Mouse (Mus musculus) thymus, postnatal 36 days (tissue): ENCODE data around the gene Olfr101.

Experiments used
- DNase-seq, 2 experiments: peaks; one replicate each; pipeline ENCODE4 v3.0.0; 2022; ENCODE audit warnings: mixed read lengths in 2 of 2

The Olfr101 gene

DNA sequence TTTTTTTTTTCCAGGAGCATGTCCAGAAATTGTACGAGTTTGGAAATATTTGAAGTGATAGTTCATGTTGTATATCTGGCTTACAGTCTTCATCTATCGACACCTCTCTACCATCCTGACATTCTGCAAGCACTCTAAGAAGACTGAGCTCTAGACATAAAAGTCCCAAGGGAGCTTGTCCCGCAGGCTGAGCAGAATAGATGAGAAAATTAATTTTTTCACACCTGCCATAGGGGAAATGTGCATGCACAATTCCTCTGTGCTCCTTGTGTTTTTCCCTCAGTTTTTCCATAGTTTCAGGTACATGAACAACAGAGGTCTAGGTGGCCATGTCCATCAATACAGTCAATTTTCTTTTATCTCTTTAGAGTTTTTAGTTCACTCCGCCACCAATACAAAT lies at the start of gene Olfr101:
TSS of gene Olfr101 (minus strand) at position 101 of the 400 bp plus-strand sequence.
- no peak for DNase-seq

DNA sequence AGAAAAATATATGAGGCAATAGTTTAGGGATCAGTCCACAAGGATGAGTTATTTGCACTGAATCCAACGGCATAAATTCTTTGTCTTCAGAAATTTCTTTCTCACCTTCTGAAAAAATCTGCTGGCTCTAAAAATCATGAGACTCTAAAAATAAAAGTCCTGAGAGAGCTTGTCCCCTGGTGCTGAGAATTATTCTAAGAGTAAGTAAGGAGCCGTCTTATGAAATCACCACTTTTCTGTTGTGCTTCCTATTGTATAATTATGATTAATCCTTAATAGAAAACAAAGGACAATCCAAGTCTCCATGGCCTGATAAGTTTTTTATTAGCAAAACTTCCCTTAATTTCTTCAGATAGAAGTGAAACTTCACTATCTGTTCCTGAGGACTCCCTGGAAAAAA lies 35.5 kb upstream of the Olfr101 start, which contains the start of gene Olfr103:
TSS of gene Olfr103 (minus strand) at position 101 of the 400 bp plus-strand sequence.
- no peak for DNase-seq

DNA sequence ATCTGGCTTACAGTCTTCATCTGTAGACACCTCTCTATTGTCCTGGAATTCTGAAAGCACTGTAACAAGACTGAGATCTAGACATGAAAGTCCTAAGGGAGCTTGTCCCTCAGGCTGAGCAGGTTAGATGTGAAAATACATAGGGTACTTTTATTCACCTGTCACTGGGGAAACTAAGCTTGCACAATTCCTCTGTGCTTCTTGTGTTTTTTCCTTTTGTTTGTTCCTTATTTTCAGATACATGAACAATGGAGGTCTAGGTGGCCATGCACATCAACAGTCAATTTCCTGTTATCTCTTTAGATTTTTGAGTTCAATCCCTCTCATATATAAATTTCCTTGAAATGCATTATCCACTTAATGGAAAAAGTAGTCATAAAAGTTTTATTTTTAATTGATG lies 12.8 kb upstream of the Olfr101 start, which contains the start of gene Olfr102:
TSS of gene Olfr102 (minus strand) at position 101 of the 400 bp plus-strand sequence.
- DNase-seq, result no peak

DNA sequence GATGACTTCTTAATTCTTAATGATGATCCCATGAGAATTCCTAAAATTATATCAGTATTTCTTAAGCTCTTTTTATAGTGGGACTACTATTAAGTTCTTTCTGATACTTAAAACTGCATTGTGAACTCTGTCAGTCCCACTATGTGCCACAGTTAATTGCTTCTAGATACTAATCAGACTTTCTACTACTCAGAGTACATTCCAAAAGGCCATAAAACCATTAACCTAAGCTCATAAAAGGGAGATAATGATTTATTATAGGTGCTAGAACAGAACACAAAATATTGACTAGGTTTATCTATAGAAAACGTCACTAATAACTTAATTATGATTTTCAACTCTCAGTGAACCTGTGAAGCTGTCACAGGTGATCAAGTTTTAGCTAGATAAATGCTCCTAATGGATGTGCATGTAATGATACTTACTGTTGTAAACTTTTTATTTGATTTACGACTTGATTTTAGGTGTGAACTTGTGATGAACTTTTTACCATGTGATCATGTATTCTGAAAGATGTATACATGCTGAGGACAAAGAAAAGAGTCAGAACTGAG lies 6.1 kb upstream of the Olfr101 start:
- no peak for DNase-seq

DNA sequence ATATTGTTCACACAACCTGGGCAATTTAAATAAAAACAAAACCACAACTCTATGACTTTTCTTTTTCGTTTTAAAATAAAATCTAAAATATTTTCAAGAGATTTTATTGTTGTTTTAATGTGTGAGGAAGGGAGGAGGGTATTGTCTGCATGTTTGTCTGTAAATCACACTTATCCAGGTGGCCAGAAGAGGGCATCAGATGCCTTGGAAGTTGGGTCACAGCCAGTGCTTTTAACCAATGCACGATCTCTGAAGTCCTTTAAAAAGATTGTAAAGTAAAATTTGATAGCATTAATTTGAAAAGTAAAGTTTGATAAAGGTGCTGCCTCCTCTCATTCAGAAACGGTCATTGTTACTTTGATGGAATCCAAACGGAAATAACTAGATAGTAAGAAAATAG lies 4.4 kb upstream of the Olfr101 start:
- no peak for DNase-seq

DNA sequence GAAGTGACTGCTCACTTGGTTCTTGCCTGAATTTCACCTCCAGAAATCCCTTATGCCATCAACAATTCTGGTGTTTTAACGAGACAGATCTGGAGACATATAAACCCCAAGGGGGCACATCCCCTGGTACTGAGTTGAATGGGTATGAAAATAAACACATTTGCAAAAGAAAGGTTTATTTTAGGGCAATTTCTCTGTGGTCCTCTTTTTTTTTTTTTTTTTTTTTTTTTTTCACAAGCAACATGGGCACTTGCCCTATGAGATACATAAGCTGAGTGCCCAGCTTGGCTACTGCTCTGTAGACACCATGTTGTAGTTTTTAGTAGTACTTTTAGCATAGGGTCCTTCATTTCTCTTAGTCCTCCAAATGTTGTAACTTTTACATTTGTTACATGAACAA lies 20.8 kb downstream of the Olfr101 start, which contains the start of gene Olfr99:
TSS of gene Olfr99 (minus strand) at position 101 of the 400 bp plus-strand sequence.
- DNase-seq, result no peak

DNA sequence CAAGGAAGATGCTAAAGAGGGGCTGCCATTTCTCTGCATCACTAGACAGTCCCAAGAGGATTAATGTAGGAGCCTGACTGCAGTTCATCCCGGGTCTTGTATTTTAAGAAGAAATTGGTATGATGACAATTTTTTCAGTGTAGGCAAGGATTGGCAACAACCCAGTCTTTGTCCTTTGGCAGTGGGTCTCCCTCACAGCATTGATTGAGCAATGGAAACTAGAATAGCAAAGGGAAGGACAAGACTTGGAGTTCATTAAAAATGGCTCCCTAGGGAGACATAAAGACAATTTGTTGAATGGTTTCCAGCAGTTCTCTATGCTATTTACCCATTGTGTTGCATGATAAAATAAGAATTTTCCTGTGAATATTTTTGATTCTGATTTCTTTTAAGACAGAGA lies 23.8 kb downstream of the Olfr101 start:
- DNase-seq, result no peak

DNA sequence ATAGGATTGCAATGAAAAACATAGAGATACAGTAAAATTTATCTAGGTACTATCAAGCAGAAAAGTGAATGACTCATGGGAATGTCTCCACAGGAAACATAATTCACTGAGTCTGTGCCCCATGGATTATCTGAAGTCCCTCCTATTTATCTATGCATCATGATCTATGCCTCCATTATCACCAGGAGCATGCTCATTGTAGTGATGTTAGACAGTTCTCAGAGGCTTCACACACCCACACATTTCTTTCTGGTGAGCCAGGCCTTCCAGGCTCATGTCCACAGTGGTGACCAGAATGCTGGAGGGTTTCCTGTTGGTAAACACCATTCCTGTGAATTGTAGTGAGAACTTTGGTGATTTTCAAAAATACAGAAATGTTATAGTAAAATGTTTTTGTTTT lies 27.5 kb downstream of the Olfr101 start:
- DNase-seq, result no peak

DNA sequence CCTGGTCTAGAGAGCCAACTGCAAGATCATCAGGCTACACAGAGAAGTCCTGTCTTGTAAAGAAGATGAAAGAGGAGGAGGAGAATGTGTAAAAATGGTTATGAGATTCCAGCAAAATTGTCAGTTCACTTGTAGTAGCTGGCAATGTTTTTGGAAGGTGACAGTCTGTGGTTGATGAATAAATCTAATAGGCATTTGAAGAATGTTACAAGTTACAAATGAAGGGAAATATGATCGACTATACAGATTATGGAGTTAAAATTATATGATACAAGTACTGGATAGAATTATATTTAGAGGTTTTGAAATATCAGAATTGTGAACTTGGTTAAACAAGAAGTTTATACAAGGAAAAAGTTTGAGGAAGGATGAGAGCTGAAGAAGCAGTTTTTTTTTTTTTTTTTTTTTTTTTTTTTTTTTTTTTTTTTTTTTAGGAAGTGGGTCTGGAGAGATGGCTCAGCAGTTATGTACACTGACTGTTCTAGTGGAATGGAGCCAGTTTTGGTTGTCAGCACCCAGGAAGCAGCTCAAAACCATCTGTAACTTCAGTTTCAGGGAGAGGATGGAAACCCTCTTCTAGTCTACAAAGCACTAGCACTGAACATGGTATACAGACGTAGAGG lies 28.4 kb downstream of the Olfr101 start:
- no peak for DNase-seq

DNA sequence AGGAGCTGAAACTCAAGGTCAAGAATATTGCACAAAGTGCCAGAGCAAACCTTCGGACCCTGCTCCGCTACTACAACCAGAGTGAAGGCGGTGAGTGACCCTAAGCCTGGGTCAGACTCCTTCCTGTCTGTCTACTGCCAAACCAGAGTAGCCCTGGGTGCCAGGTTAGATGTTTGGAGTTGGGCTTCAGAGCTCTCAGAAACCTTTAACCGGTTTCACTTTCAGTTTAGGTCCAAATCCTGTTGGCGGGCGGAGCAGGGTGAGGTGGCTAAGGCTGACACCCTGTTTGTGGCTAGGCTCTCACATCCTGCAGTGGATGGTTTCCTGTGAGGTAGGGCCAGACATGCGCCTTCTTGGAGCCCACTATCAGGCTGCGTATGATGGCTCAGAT lies 33.4 kb downstream of the Olfr101 start:
- peak; percentile 67 to 76 for DNase-seq

DNA sequence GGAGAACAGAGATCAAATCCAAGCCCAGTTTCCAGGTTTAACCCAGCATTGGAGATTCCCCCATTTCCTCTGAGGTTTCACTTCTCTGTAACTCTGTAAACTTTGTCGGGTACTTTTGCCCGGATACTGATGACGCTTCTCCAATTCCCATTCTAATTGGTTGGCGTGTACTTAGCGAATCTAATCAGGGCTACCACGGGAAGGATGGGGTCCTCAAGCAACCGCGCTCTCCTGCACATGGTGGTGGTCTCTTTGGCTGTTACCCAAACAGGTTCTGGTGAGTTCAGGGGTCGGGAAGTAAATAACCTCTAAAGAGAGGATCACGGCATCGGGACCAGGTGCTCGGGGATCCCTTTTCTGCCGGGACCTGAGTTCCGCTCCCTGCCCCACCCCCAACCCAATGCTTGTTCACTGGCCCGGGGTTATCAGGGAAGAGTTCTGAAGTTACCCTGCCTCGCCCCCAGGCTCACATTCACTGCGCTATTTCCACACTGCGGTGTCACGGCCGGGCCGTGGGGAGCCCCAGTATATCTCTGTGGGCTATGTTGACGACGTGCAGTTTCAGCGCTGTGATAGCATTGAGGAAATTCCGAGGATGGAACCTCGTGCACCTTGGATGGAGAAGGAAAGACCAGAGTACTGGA lies 33.9 kb downstream of the Olfr101 start, which contains the start of gene H2-M3:
TSS of gene H2-M3 (plus strand) at position 163 of the 644 bp plus-strand sequence.
- DNase-seq, result peak; percentile 88 to 95

DNA sequence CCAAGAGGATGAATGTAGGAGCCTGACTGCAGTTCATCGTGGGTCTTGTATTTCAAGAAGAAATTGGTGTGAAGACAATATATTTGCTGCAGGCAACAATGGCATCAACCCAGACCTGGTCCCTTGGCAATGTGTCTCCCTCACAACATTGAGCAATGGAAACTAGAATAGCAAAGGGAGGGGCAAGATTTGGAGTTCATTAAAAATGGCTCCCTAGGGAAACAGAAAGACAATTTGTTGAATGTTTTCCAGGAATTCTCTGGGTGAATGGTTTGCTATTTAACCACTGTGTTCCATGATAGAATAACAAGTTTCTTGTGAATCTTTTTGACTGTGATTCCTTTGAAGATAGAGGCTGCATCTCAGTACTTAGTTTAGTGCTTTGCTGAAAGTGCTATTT lies 40.5 kb downstream of the Olfr101 start, which contains the start of gene Olfr98:
TSS of gene Olfr98 (minus strand) at position 124 of the 400 bp plus-strand sequence.
- no peak for DNase-seq

DNA sequence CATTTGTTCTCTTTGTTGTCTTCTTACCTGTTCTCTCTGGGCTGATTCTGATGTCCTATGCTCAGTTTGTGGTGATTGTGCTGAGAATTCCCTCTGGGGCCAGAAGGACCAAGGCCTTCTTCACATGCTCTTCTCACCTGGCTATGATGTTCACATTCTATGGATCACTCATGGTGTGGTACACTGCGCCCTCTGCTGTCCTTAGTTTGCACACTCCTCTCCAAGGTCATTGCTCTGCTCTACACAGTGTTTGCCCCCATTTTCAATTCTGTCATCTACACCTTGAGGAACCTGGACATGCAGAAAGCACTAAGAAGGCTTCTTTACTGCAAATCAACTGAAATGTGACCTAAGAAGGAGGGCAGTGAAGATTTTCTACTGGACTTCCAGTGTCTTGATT lies 53.6 kb downstream of the Olfr101 start:
- DNase-seq, result peak; percentile 19 to 28

DNA sequence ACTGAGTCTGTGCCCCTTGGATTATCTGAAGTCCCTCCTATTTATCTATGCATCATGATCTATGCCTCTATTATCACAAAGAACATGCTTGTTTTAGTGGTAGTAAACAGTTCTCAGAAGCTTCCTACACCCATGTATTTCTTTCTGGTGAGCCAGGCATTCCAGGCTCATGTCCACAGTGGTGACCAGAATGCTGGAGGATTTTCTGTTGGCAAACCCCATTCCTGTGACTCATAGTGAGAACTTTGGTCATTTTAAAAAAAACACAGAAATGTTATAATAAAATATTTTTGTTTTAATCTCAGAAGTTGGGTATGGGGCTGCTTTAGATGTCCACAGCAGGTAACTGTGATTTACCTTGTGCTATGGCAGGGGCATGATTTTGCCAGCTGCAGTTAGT lies 54.7 kb downstream of the Olfr101 start:
- DNase-seq, result no peak
